Mouse (Mus musculus): ENCODE measurements around the gene Rabl6. TPM values are rescaled to one million over a fixed set of nuclear protein-coding genes. Genes with fewer than 3 reads are reported as not detected.
A peak's percentile ranks its signal among the peaks of the same experiment; 100 is the strongest.

Gene Rabl6
- total and polyA plus RNA-seq, 3 experiments, result 86.4 to 150 (median 96.9) TPM

DNA sequence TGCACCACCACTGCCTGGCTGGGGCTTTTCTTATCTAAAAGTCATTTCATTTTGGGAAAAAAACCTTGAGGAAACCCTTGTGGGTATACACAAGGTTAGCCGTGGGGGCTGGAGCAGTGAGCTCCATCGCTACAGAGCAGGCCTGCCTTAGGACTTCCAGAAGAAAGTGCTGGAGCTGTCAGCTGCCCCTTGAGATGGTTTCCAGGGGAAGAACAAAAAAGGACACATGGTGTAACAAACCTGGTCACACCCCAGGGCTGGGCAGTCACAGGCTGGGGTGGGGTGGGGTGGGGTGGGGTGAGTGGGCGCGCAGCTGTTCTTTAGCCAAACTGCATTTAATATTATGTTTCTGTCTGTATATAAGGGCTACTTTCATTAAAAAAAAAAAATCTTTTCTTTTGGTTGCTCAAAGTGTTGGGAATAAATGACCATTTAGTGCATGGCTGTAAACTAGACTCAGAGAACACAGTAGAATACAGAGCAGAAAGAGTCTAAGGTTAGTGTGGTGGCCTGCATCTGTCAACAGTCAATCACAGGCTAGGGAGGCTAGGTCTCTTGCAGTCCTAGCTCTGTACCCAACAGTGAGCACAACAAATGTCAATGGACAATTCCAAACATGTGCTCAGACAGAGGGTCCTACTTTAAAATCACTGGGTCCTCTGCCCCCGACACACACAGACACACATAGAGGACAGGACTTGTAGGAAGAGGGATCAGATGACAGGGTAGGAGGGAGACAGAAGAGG, 11.4 kb downstream of the Rabl6 start:
- no peak for DNase-seq

DNA sequence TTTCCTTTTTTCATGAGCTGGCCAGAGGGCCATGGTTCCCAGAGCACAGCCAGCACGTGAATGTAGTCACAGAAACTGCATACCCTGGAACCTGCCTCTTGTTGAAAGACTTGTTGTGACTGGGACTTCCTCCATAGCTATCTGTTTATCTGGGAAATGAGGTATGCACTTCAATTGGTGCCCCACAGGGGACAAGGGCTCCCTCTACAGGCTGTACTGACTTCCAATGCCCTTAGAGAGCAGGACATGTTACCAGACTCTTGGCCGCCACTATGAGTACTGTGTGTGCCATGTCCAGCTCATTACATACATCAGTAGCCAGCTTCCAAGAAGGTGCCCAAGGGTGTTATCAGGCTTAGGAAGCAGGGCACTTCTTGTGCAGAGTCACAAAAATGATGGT, 16.5 kb downstream of the Rabl6 start:
- DNase-seq, result no peak

DNA sequence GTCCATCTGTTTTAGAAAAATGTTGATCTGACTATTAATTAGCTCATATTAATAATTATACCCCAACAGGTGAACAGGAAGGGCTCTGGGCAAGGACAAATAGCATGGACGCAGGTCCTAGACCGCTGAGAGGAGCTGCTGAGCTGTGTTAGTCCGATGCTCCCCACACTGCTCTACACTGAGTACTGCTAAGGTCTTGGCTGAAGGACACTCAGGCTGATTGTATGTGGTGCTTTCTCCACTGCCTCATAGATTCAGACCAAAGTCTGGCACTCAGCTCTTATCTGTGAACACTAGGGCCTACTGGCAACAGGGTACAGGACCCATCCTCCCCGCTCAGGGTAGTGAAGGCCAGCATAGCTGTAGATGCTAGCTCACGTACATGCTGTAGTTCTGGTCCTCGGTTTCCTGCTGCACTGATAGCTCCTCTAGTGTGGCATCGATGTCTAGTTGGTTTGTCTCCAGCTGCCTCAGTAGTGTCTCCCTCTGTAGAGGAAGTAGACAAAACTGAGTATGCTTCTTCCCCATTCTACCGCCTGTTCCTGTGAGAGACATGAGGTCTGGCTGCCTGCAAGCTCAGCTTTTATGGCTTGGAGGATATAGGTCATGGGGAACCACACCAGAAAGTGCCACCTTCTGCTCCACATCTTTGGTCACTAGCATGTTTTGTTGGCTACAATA, 20.0 kb downstream of the Rabl6 start:
- no peak for DNase-seq

DNA sequence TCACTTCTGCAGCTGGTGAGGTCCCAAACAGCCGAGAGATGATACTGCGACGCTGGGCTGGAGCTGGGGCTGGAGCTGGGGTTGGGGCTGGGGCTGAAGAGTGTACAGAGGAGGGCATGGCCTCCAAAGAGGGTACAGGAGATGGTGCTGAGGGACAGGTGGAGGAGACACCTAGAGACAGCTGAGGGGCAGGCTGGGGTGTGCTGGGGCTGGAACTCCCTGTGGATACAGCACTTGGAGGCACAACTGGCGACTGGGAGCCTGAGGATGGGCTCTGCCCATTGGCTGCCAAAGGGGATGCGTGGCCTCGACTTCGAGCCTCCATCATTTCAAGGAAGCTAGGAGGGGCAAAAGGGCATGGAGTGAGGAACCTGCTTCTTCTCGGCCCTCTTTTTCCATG, 21.0 kb downstream of the Rabl6 start:
- DNase-seq, result no peak

DNA sequence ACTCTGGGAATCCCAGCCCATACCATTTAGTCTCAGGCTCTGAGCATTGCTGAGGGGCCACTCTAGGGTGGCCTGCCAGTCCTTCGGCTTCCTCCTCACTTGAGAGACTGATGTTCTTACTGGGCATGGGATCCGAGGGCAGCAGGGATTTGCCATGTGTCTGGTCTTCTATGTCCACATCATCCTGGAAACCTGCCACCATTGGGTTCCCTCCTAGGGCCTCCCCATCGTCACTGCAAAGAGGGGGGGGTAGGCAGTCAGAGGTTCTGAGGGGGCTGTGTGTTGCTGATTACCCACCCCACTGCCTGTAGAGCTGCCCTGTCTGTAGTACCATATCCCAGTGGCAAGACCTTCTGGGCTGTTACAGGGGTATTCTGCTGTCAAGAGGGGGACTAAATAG, 22.7 kb downstream of the Rabl6 start:
- no peak for DNase-seq

DNA sequence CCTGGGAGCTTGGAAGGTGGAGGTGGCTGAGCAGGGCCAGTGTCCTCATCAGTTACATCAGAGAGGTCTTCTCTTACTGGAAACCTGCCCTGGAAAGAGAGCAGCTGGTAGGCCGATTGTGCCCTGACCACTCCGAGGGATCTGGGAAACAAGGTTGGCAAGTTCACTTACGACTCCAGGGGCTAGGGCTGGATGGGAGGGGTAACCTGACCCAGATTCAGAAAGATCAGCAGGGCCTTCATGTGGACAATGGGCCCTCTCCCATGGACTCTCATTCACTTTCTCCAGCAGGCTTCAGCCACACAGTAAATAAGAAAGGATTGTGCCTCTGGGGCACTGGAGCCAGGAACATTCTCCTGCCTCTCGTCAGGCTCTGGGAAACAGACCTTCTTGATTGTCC, 23.5 kb downstream of the Rabl6 start:
- no peak for DNase-seq

DNA sequence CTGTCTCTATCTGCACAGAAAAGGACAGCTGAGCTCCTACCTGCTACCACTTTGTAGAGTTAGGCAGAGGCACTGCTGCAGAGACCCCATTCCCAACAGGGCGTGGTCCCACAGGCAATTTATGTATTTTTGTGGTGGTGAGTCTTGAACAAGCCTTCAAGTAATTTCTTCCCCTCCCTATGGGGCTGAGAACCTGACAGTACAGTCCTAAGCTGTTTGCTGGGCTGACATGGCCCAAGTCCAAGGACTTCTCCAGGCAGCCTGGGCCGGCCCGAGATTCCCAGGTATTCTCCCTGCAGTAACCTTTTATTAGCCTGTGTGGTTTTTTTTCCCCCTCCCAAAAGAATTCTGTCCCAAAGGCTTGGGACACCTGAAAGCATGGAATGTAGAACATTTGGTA, 24.2 kb downstream of the Rabl6 start:
- DNase-seq, result no peak

DNA sequence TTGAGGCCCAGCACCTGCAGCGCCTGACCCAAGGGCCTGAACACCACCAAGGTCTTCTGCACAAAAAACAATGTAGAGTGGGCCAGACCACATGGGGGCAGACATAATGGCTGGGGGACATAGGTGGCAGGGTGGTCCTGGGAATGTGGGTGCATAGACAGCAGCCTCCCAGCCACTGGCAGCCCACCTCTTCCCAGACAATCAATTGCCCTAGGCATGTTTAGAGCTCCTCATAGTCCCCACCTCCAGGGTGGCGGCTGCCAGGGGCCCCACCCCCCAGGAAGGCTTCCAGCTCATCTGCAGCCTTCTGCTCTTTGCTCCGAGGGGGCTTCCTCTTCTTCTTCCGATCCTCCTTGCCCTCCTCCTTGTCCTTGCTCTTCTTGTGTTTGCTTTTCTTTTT, 24.8 kb downstream of the Rabl6 start:
- no peak for DNase-seq

DNA sequence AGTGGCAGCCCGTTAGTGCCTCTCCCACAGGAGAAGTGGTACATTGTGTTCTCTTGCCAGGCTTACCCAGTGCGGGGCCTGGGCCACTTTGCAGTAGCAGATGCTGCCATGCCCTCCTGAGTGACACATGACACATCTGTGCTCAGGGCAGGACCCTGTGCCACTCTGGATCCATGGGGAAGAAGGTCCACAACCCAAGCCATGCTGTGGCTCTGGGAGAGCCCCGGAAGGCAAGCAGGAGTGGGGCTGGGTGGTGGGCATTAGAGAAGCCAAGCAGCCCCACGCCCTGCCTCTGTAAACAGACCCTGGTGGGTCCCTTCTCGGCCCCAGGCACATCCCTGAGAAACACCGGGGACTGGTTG, 25.2 kb downstream of the Rabl6 start:
- DNase-seq, result no peak

DNA sequence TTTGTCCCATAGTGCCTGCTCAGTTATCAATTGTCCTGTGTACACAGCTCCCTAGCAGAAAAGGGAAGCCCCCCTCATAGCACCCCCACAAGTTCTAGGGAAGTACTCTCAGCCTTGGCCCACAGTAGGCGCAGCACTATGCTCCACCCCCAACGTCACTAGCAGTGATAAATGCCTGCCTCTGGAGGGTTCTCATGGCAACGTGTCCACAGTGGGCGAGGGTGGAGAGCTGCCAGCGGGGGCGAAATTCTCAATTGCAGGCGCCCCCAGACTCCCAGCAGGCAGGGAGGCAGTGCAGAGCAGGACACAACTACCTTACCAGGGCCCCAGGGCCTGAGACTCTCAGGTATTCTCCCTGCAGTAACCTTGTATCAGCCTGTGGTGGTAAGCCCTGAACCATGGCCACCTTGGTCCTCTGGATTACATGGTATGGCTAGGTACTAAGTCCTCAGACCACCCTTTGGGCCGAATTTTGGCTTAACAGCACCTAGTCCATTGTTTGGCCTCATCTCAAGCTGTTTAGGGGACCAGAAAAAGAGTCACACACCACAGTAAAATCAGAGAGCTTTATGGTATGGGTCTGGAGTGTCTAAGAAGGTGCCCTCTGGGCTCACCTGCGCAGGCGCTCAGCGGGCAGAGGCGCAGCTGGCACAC, 25.7 kb downstream of the Rabl6 start:
- DNase-seq, result peak; percentile 52

DNA sequence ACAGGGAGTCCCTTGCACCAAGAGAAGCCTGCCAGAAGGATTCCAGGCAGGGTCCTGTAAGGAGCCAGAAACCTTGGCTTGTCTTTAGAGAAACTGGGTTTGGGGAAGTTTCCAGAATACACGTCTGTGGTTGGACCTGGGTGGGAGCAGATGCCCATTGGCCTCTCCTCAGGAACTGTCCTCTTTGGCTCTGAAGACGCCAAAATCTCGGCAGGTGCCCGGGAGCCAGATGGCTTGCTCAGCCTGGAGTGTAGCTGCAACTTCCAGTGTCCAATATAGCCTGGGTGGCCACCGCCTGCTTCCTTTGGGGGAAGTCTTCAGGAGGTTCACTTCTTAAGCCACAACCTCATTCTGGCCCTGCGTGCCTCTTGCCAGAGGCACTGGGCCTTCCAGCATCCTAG, 26.4 kb downstream of the Rabl6 start:
- DNase-seq, result no peak

DNA sequence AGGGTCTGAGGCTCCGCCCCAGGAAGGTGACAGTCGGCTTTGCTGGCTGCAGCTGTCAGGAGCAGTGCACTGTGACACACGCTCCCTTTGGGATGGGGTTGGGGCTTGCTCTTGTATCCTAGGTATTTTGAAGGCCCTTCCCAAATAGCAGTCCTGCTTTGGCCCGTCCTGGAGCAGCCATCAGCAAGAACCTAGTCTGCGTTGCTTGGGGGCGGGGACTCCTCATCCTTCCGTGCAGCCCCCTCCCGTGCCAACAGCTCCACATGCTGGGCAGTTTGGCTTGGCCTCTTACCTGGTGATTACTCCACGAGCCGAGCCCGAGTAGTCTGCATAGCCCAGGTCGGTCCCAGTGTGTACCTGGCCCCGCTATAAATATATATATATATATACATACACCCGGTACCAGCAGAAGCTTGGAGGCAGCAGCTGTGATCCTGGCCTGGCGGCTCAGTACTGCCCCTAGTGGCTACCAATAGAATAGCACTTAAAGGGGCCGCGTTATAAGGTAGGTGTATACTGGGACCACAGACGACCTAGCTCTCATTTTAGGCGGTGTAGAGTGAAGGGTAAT, 26.9 kb downstream of the Rabl6 start, which contains the start of gene Ajm1:
Ajm1 (minus strand) TSS at position 464 of the 571 bp plus-strand sequence.
- DNase-seq, result peak; percentile 69

DNA sequence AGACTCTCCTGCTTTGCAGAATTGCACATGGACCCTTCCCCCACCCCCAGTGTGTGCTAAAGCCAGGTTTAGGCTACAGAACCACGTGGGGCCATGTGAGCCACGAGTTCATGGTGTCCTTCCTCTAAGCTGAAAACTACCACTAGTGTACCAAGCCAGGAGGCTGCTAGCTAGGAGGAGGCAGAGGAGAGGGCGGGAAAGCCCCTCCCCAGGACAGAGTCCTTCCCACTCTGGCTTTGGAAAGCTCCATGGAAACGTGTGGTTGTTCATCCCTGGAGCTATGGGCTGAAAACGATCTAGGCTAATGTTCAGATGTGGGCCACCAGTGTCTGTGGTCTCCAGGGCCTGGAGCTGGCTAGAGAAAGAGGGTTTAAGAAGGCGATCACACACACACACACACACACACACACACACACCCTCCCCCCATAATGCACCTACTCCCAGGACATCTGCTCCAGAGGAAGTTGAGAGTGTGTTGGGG, 27.7 kb downstream of the Rabl6 start:
- DNase-seq, result no peak

DNA sequence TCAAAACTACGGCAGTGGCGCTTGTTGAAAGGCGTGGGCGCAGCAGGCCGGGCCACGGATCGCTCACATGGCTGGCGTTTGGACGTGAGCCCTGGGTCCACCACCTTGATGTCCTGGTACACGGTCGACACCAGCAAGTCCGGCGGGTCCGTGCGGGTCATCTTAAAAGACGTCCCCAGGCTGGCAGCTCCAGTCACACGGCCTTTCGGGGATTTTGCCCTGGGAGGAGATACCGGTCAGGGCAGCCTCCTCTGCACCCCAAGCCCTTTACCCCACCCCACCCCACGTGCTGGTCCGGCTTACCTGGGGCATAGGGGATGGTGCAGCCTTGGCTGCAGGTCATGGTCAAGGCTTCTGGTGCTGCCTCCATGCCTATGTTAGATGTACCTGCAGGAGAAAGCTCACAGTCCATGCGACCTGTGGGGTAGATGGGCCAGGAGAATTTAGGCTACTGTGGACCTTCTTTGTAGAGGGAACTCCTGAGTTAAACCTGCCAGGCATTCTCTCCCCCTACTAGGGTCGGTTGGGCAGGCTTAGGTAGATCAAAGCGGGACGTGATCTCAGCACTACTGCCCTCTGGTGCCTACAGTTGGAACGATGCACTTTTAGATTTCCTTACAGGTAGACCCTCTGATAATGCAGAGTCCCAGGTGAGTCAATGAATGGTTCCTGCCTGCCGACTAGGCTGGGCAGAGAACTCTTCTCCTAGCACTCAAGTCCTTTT, 28.4 kb downstream of the Rabl6 start:
- no peak for DNase-seq

DNA sequence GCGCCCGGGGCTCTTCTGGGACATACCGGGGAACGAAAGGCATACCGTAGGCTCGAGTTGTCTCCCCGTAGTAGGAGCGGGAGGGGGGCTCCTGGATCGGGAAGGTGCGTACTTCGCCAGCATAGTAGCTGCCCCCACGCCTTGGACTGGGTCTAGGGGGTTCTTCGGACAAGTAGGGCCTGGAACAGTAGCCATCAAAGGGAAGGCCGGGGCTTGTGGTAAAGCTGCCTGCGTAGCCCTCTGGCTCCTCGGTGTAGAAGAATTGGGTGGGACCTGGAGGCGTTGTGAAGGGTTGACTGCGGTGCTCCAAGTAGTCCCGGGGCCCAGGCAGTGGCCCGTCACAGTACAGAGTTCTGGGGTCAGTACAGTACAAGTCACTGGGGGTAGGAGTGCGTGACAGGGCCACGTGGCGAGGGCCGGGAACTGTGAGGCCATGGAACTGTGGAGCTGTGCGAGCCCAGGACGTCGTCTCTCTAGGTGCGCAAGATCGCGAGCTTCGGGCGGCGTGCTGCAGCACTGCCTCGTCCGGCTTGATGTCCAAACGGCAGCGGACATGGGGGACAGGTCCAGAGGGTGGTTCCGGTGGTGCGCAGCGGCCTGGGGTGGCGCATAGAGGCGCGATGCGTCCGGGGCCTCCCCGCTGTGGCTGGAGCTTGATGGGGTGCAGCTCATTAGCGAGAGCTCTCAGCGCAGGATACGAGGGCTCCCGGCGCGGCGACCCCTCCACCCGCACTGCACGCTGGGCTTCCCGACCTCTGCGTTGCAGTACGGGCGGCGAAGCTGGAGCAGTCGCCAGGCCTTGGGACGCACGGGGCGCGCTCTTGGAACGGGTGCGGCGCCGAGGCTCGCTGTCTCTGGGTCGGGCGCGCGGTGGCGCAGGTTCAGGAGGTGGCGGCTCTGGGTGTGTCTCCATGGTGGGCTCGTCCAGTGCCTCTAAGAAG, 29.3 kb downstream of the Rabl6 start:
- DNase-seq, result no peak

DNA sequence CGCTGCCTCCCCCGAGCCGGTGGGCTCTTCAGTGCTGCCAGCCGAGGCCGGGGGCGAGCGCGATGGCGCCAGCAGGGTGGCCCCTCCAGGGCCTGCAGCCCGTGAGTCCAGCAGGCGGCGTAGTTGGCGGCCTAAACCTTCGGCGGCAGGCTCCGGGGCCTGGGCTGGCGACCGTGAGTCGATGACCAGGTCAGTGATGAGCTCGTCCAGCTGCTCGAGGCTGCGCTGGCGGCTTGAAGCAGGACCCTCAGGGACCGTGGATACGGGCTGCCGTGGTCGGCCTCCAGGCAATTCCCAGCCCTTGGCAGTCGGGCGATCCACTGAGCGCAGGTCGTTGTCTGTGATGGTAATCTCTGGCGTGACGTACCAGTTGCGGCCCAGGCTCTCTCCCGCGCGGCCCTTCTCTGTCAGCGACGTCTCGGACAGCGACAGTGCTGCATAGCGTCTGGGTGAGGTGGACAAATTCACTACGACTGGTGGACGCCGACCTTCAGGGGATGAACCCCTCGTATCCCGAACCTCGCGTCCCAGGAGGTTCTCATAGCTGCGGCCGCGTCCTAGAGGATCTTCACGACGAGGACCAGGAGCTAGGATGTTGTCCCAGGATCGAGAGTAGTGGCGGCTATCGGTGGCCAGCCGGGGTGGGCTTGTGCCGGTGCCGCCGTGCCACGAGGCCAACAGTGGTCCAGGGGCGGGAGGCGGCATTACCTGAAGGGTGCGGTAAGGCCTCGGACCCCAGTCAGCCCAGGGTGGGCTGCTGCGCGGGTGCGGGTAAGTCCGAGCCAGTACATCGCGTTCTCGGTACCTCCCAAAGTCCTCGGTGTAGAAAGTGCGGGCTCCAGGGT, 30.1 kb downstream of the Rabl6 start:
- no peak for DNase-seq

DNA sequence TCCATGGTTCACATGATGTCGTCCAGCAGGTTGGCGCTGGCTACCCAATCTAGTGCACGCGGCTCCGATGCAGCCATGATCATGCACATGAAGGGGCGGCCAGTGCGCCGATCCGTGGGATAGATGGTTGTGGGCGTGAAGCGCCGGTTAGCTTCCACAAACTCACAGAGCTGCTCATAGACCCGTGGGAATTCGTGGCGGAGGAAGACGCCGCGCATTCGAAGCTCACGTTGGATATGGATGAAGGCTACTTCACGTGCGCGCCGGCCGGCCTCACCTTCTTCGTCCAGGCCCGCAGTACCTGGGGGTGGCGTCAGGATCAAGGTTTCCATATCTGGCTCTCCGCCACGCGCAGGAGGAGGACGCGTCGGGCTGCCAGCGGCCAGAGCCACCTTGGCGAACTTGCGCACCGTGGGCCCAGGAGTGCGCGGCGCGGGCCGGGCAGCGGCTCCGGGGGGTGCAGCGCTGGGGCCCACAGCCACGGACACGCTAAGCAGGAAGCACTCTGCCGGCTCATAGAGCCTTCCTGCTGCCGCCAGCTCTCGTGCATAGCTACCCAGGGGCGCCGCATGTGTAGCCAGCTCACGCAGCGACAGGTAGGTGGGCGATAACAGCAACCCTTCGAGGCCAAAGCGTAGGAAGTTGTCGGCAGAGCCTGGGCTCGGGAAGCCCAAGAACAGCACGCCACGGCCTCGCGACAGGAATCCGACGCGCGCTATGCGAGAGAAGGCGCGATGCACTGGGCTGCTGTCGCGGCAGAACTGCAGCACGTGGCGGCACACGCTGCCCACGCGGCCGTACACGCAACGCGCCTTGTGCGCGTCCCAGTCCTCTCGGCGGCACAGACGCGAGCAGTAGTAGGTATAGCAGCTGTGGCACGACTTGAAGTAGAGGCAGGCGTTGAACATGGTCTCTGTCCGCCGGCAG, 31.1 kb downstream of the Rabl6 start:
- no peak for DNase-seq

DNA sequence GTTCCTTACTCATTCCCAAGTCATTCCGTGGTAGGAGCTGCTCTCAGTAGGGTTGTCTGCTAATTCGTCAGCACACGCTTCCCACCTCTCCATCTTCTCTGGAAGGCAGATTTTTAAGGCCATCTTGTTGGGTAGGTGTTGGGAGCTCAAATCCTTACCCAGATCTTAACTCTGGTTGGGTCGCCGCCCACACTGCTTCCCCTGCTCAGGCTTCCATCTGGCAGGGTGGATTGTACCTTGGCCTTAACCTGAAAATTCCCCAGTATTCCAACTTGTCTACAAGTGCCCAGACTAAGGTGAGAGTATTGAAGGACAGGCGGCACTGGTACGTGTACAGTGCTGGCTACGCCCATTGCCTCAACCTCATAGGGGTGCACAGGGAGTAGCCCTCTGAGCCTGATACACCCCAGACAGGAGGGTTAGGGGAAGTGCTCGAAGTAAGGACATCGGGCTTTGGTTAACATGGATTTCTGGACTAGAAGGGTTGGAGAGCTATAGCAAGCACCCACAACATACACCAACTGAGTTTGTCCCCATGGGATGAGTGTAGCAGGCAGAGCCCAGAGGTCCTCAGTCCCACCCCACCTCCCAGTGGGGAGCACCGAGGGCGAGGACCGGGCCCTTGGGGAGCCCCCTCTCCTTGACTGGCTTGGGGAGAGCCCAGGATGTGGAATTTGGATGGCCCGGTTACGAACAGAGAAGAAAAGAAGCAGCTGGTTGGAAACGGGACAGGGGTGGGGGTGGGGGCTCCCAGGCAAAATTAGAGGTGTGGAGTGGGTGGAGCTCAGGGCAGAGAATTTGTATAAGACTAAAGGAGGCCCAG, 32.1 kb downstream of the Rabl6 start:
- no peak for DNase-seq

Measured in adrenal gland, adult 2 months (tissue).